Mouse (Mus musculus) stomach, postnatal 0 days (tissue): Measurements from ENCODE around the gene Strbp.

ENCODE experiments used
- CTCF ChIP-seq: IDR thresholded peaks from 2 replicates; pipeline ENCODE4 v1.5.1; 2016; ENCODE audit warnings: antibody characterized with exemption, low read depth, mild to moderate bottlenecking, moderate library complexity
- EP300 ChIP-seq: optimal IDR thresholded peaks from 2 replicates; pipeline ENCODE3; 2016; ENCODE audit warnings: antibody characterized with exemption

DNA sequence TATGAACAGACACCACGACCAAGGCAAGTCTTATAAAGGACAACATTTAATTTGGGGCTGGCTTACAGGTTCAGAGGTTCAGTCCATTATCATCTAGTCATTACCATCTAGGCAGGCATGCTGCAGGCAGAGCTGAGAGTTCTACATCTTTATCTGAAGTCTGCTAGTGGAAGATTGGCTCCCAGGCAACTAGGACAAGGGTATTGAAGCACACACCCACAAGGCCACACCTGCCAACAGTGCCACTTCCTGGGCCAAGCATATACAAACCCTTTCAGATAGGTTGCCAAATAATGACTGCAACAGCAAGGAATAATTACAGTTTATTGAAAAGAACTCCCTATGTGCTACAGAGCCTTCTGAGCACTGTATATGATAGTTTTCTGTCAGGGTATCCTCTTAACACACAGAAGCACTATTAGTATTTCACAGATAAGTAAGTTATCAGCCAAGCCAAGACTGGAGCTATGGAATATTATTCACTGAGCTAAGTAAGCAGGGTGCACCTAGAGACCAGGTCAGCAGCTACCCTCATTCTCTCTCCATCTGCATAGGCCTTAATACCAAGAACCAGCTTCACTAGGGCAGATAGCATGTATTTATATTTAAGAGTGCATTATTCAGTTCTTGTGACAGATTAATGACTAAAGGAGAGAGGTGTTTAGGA, 154.2 kb downstream of the Strbp start:
- TF ChIP-seq CTCF (no peak), EP300 (no peak)
